ENCODE assay signal across 8 mouse cellular contexts in genomic region chr13:75706457-75706856, GRCm38 (mm10). TPM values are rescaled to one million over a fixed set of nuclear protein-coding genes. Genes with fewer than 3 reads are reported as not detected.
DNase-seq lines count a peak whose midpoint lies in the region; ATAC-seq lines count a peak whose summit lies in the region.

Gene Ell2 (plus strand): TSS chr13:75706757.

- intact Hi-C loops in heart, postnatal 36 days (cut with DNase I): loop anchor here (5.0 to 10.0 kb wide), 5 partner anchors 46 to 308 kb away; partner anchors contain the start of genes Rfesd and Rhobtb3

- WGBS in liver, embryonic 13.5 days (ENCODE audit: insufficient replicate concordance): 98% methylated on average over 1 of the region's 1 CpGs

- no peaks in the 10 kb centered on the region for H3K9me3 ChIP-seq in megakaryocyte, embryonic 14.5 days
- H3K9me3 ChIP-seq in liver, embryonic 13.5 days (replicated peaks): no peaks in the 10 kb centered on the region

- no peaks in the 10 kb centered on the region for H3K27me3 ChIP-seq in megakaryocyte, embryonic 14.5 days (replicated peaks)
- H3K27me3 ChIP-seq in liver, embryonic 13.5 days: no peaks in the 10 kb centered on the region

- H3K4me1 ChIP-seq in megakaryocyte, embryonic 14.5 days: peaks cover 29% of the 10 kb centered on the region
- peaks cover 36% of the 10 kb centered on the region for H3K4me1 ChIP-seq in liver, embryonic 13.5 days (replicated peaks)

- no peak for DNase-seq in heart, postnatal 36 days
- no peak for DNase-seq in liver, embryonic 13.5 days
- DNase-seq in spleen, adult 18-20 months: no peak
- no peak for DNase-seq in spleen, postnatal 14 days (ENCODE audit: low spot score in 2 of 2)

- no peak for ATAC-seq in megakaryocyte, adult 5-6 weeks (ENCODE audit: poor library complexity, severe bottlenecking)
- no peak for ATAC-seq in erythroblast, adult 5-6 weeks (replicated peaks; ENCODE audit: low FRiP score, poor library complexity, severe bottlenecking)
- ATAC-seq in liver, embryonic 13.5 days (ENCODE audit: low read depth): no peak
- ATAC-seq in activated CD4-positive, CD25-positive, alpha-beta regulatory T cell, adult 4 months: no peak

- H3K36me3 ChIP-seq in megakaryocyte, embryonic 14.5 days (replicated peaks; ENCODE audit: low read length): no peaks in the 10 kb centered on the region
- H3K36me3 ChIP-seq in liver, embryonic 13.5 days: 0 out of 2 replicates have a peak, but pooled peaks cover 5% of the 10 kb centered on the region

- peak within 1 kb of the TSS; percentile 81 for H3K4me2 ChIP-seq in liver, embryonic 13.5 days

- H3K4me3 ChIP-seq in megakaryocyte, embryonic 14.5 days (replicated peaks): peak within 1 kb of the TSS; percentile 99
- H3K4me3 ChIP-seq in liver, embryonic 13.5 days (replicated peaks): peak within 1 kb of the TSS; percentile 99

- H3K27ac ChIP-seq in liver, embryonic 13.5 days: peak within 1 kb of the TSS; percentile 95

- H3K9ac ChIP-seq in liver, embryonic 13.5 days: peak within 1 kb of the TSS; percentile 100

RNA-seq across cellular contexts. Expression of gene Ell2, which starts in this region (rescaled TPM):
- 14.0 TPM in 1 of 2 replicates, not detected in the other for polyA plus RNA-seq in megakaryocyte, embryonic 14.5 days (2012; ENCODE audit: insufficient read depth, low replicate concordance)
- total RNA-seq in megakaryocyte, adult 5-6 weeks (2015): 12.2 and 13.8 TPM in 2 replicates
- 7.7 and 7.9 TPM in 2 replicates for total RNA-seq in megakaryocyte, adult 5-6 weeks (2017)
- 59.4 and 99.9 TPM in 2 replicates for total RNA-seq in erythroblast, adult 5-6 weeks (2015; ENCODE audit: low replicate concordance)
- 60.4 and 93.9 TPM in 2 replicates for total RNA-seq in erythroblast, adult 5-6 weeks (2017; ENCODE audit: low replicate concordance)
- total RNA-seq in heart, postnatal 36 days (2021): 10 to 100 TPM; 17.0 to 23.2 TPM
- 38.2 and 49.6 TPM in 2 replicates for polyA plus RNA-seq in liver, embryonic 13.5 days (2015; fragmentation: Nextera tagmentation; extraction: Ambion mirVana)
- polyA plus RNA-seq in activated CD4-positive, CD25-positive, alpha-beta regulatory T cell, adult 4 months (2017; shearing (Covaris generic)): 1 to 10 TPM; 3.1 to 4.5 TPM
